Mouse (Mus musculus): ENCODE results near the gene Fgf2.

- TF ChIP-seq CTCF (IDR thresholded peaks at IDR 0.05 in 2 of 3, conservative IDR thresholded peaks at IDR 0.05 in 1 of 3; ENCODE audit: control insufficient read depth in 1 of 3, insufficient read depth in 1 of 3, low read depth in 2 of 3, low read length in 3 of 3, poor library complexity in 1 of 3, severe bottlenecking in 1 of 3) = no peak
- no peak for TF ChIP-seq RCOR1 (IDR thresholded peaks at IDR 0.05; ENCODE audit: low read depth, low read length)
- no peak for TF ChIP-seq EP300 (IDR thresholded peaks at IDR 0.05; ENCODE audit: low read depth in 1 of 2, low read length in 2 of 2)
- no peak for TF ChIP-seq POLR2A (IDR thresholded peaks at IDR 0.05; ENCODE audit: control insufficient read depth in 1 of 2, insufficient read depth in 1 of 2, low read depth in 1 of 2, low read length in 2 of 2, poor library complexity in 1 of 2)
These were observed 25.6 kb downstream of the Fgf2 start for GRCm38 (mm10) chr3:37373712-37374111.

Data from MEL (cell line).